Mouse (Mus musculus): ENCODE measurements around the gene Aars2. TPM values are rescaled to one million over a fixed set of nuclear protein-coding genes. Genes with fewer than 3 reads are reported as not detected.
A peak's percentile ranks its signal among the peaks of the same experiment; 100 is the strongest.

Aars2 gene
- polyA plus RNA-seq, 1 experiment from 2014 or later, result 19.9 TPM

DNA sequence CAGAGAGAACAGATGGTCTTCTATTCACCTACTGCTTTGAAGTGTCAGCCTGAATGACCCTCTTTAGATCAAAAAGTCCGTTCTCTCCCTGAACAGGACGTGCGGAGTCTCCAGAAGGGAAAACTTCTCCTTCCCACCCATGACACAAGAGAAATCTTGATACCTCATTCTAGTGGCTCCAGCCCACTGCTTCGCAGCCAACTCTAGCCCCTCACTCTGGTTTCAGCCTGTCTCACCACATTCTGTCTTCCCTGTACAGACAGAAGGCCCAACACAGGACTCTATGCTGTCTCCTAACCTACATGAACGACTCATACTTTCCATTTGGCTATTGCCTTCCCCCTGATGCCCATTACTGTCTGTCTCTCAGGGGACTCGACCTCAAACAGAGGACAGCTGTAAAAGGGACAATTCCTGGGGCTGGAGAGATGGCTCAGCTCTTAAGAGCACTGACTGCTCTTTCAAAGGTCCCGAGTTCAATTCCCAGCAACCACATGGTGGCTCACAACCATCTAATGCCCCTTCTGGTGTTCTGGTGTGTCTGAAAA, 44.7 kb downstream of the Aars2 start:
- Histone ChIP-seq H3K9me3 (ENCODE audit: control insufficient read depth, low read length) (no peaks in the 10 kb centered on the region), H3K36me3 (ENCODE audit: control insufficient read depth, insufficient read depth, low read length) (no peaks in the 10 kb centered on the region), H3K4me1 (replicated peaks; ENCODE audit: control insufficient read depth, insufficient read depth, low read length) (peaks cover 19% of the 10 kb centered on the region), H3K9ac (ENCODE audit: low read length) (no peak overlapping the region), H3K27ac (ENCODE audit: low read length) (no peak overlapping the region), H3K27me3 (ENCODE audit: control insufficient read depth, insufficient read depth, low read depth, low read length) (peaks cover 41% of the 10 kb centered on the region), H3K4me3 (ENCODE audit: low read length) (no peak overlapping the region), H3K4me2 (ENCODE audit: low read depth, low read length) (no peak overlapping the region)
- 53% methylated on average over 7 of the region's 7 CpGs for WGBS
- no peak for ATAC-seq (ENCODE audit: low read depth)

DNA sequence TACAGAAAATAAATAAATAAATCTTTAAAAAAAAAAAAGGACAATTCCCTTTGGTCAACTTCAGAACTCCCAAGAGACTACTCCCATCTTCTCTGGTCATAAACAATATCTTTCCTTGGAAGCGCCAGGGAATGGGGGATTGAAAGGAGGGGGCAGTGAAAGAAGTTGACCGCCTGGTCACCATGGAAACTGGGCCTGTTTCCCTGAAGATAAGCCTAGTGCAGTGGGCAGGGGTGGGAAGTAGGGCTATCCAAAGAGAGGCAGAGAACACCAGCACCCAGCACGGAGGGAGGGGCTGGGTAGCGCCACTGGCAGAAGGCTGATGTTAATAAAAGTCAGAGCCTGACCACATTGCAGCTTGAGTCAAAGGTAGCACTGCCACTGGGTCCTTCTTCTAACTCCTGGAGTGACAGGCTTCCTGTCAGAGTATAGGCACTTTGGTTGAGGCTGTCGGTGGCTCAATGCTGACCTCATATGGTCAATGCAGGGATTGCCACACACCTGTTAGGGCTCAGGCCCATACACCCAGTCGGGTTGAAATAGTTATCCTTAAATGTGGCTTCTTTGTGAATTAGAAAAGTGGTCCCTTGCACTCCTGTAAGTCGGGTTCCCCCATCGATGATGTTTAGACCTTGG, 45.3 kb downstream of the Aars2 start:
- H3K27ac ChIP-seq (ENCODE audit: low read length), result no peak overlapping the region
- H3K36me3 ChIP-seq (ENCODE audit: control insufficient read depth, insufficient read depth, low read length), result no peaks in the 10 kb centered on the region
- peaks cover 19% of the 10 kb centered on the region for H3K4me1 ChIP-seq (replicated peaks; ENCODE audit: control insufficient read depth, insufficient read depth, low read length)
- H3K4me3 ChIP-seq (ENCODE audit: low read length), result no peak overlapping the region
- H3K9ac ChIP-seq (ENCODE audit: low read length), result no peak overlapping the region
- 6% methylated on average over 8 of the region's 8 CpGs for WGBS
- no peaks in the 10 kb centered on the region for H3K9me3 ChIP-seq (ENCODE audit: control insufficient read depth, low read length)
- H3K4me2 ChIP-seq (ENCODE audit: low read depth, low read length), result no peak overlapping the region
- no peak for ATAC-seq (ENCODE audit: low read depth)
- peaks cover 39% of the 10 kb centered on the region for H3K27me3 ChIP-seq (ENCODE audit: control insufficient read depth, insufficient read depth, low read depth, low read length)

DNA sequence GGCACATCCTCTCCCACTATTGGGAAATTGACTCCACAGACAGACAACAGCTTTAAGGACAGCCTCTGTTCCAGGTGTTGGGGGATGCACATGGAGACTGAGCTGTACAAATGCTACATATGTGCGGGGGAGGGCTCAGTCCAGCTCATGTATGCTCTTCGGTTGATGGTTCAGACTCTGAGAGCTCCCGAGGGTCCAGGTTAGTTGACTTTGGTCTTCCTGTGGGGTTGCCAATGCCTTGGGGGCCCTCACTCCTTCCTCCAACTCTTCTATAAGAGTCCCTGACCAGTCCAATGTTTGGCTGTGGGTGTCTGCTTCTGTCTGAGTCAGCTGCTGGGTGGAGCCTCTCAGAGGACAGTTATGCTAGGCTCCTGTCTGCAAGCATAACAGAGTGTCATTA, 46.4 kb downstream of the Aars2 start:
- no peak for ATAC-seq (ENCODE audit: low read depth)
- no peak overlapping the region for H3K9ac ChIP-seq (ENCODE audit: low read length)
- H3K4me3 ChIP-seq (ENCODE audit: low read length), result no peak overlapping the region
- peaks cover 19% of the 10 kb centered on the region for H3K4me1 ChIP-seq (replicated peaks; ENCODE audit: control insufficient read depth, insufficient read depth, low read length)
- H3K36me3 ChIP-seq (ENCODE audit: control insufficient read depth, insufficient read depth, low read length), result no peaks in the 10 kb centered on the region
- H3K9me3 ChIP-seq (ENCODE audit: control insufficient read depth, low read length), result no peaks in the 10 kb centered on the region
- no peak overlapping the region for H3K4me2 ChIP-seq (ENCODE audit: low read depth, low read length)
- H3K27me3 ChIP-seq (ENCODE audit: control insufficient read depth, insufficient read depth, low read depth, low read length), result peaks cover 34% of the 10 kb centered on the region
- H3K27ac ChIP-seq (ENCODE audit: low read length), result no peak overlapping the region
- 83% methylated on average over 3 of the region's 3 CpGs for WGBS

DNA sequence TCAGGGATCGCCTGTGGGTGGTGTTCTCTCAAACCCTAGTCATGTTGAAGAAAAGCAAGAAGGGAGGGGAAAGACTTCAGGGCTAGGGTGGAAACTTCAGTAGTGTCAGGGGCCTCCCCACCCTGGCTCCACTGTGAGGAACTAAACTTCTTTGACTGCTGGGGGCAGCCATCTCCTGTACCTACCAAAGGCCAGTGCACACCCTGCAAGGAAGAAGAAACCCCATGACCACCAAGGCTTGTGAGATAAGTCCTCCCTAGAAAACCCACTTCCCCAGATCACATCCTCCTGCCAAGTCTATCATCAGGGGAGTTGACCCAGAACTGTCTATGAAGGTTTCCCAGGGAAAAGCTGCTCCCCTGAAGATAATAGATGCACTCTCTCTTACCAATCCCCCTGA, 47.8 kb downstream of the Aars2 start:
- H3K4me2 ChIP-seq (ENCODE audit: low read depth, low read length), result no peak overlapping the region
- H3K27me3 ChIP-seq (ENCODE audit: control insufficient read depth, insufficient read depth, low read depth, low read length), result peaks cover 24% of the 10 kb centered on the region
- H3K9me3 ChIP-seq (ENCODE audit: control insufficient read depth, low read length), result no peaks in the 10 kb centered on the region
- no peak for ATAC-seq (ENCODE audit: low read depth)
- WGBS, result 43% methylated on average over 1 of the region's 1 CpGs
- no peak overlapping the region for H3K9ac ChIP-seq (ENCODE audit: low read length)
- no peaks in the 10 kb centered on the region for H3K36me3 ChIP-seq (ENCODE audit: control insufficient read depth, insufficient read depth, low read length)
- H3K4me3 ChIP-seq (ENCODE audit: low read length), result no peak overlapping the region
- no peak overlapping the region for H3K27ac ChIP-seq (ENCODE audit: low read length)
- H3K4me1 ChIP-seq (replicated peaks; ENCODE audit: control insufficient read depth, insufficient read depth, low read length), result peaks cover 16% of the 10 kb centered on the region

DNA sequence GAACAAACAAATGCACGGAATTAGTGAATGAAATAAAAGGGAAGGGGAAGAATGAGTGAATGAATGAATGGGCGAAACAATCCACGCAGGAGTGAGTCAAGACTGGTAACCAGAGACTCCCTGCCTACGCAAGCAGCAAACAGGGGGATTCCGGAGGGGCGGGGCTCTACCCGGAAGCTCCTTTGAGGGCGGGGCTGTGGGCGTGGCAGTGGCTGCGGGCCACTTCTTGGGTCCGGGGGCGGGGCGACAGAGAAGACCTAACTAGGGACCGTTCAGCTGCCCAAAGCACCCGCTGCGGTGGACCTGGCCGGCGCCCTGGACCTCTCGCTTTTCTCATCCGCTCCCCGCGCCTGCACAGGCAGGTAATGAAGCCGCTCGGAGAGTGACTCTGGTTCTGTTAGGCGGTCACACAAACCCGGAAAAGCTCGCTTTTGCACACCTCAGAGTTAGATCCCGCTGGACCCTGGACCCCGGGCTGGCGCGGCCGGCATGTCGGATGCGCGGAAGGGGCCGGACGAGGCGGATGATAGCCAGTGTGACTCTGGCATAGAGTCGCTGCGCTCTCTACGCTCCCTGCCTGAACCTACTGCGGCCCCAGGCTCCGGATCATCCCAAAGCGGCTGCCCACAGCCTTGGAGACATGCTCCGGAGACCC, 48.9 kb downstream of the Aars2 start, which contains the start of gene Nfkbie:
Gene Nfkbie (plus strand): TSS at position 252 of the 655 bp plus-strand sequence.
- H3K27ac ChIP-seq (ENCODE audit: low read length), result no peak within 1 kb of the TSS
- ATAC-seq (ENCODE audit: low read depth), result peak; percentile 91
- H3K4me3 ChIP-seq (ENCODE audit: low read length), result peak within 1 kb of the TSS; percentile 71
- H3K36me3 ChIP-seq (ENCODE audit: control insufficient read depth, insufficient read depth, low read length), result no peaks in the 10 kb centered on the region
- no peaks in the 10 kb centered on the region for H3K9me3 ChIP-seq (ENCODE audit: control insufficient read depth, low read length)
- H3K9ac ChIP-seq (ENCODE audit: low read length), result peak within 1 kb of the TSS; percentile 73
- peaks cover 9% of the 10 kb centered on the region for H3K4me1 ChIP-seq (replicated peaks; ENCODE audit: control insufficient read depth, insufficient read depth, low read length)
- peaks cover 20% of the 10 kb centered on the region for H3K27me3 ChIP-seq (ENCODE audit: control insufficient read depth, insufficient read depth, low read depth, low read length)
- under 1% methylated on average over 45 of the region's 45 CpGs for WGBS
- H3K4me2 ChIP-seq (ENCODE audit: low read depth, low read length), result peak within 1 kb of the TSS; percentile 98

DNA sequence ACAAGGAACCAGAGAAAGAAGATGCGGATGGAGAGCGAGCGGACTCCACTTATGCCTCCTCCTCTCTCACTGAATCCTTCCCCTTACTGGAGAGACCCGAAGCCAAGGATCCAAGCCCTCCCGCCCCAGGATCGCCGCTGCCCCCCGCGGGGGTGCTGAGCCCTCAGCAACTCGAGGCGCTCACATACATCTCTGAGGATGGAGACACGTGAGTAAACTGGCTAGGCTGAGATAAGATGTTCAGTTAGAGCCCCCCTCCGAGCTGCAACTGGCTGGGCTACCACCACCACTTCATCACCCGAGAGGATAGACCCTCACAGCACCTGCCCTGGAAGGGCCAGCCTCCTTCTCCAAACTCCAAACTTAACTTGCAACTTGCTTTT, 49.5 kb downstream of the Aars2 start:
- no peak for ATAC-seq (ENCODE audit: low read depth)
- Histone ChIP-seq H3K4me2 (ENCODE audit: low read depth, low read length) (peak overlapping the region; percentile 98), H3K36me3 (ENCODE audit: control insufficient read depth, insufficient read depth, low read length) (no peaks in the 10 kb centered on the region), H3K9ac (ENCODE audit: low read length) (peak overlapping the region; percentile 73), H3K4me3 (ENCODE audit: low read length) (peak overlapping the region; percentile 71), H3K27ac (ENCODE audit: low read length) (no peak overlapping the region), H3K9me3 (ENCODE audit: control insufficient read depth, low read length) (no peaks in the 10 kb centered on the region), H3K27me3 (ENCODE audit: control insufficient read depth, insufficient read depth, low read depth, low read length) (peaks cover 15% of the 10 kb centered on the region), H3K4me1 (replicated peaks; ENCODE audit: control insufficient read depth, insufficient read depth, low read length) (peaks cover 9% of the 10 kb centered on the region)
- 1% methylated on average over 14 of the region's 14 CpGs for WGBS

DNA sequence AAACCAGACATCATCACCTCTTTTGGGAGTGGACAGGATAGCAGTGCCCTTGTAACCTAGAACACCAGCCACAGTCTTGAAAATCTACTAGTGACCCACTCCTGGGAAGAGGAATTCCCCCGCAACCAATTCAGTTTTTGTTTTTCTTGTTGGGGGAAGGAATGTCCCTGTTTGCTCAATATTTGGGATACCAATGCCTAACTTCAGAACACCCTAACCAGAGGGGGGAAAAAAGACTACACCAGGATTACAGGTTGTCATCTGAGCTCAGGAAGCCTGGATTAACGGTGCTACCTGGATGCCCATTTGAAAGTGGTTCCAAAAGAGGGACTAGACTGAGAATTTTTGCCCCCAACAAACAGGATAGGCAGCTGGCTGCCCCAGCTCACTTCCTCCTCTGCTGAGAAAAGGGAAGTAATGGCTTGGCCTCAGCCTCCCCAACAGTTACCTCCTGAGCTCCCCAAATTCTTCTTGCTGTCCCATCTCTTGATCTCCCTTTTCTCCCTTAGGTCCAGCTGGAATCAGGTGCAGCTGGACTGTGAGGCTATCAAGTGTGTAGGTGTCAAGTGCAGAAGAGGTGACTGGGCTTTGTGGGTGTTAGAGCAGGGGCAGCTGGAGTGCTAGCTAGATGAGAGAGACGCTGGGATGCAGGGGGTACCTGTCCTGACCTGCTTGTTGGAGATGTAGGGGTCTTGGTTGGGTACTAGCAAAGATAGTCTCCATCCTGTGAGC, 50.0 kb downstream of the Aars2 start:
- Histone ChIP-seq H3K27me3 (ENCODE audit: control insufficient read depth, insufficient read depth, low read depth, low read length) (peaks cover 14% of the 10 kb centered on the region), H3K4me3 (ENCODE audit: low read length) (peak overlapping the region; percentile 71; the same call in 1 of the 2 replicates), H3K9ac (ENCODE audit: low read length) (no peak overlapping the region), H3K27ac (ENCODE audit: low read length) (no peak overlapping the region), H3K9me3 (ENCODE audit: control insufficient read depth, low read length) (no peaks in the 10 kb centered on the region), H3K4me2 (ENCODE audit: low read depth, low read length) (peak overlapping the region; percentile 98), H3K4me1 (replicated peaks; ENCODE audit: control insufficient read depth, insufficient read depth, low read length) (peaks cover 9% of the 10 kb centered on the region), H3K36me3 (ENCODE audit: control insufficient read depth, insufficient read depth, low read length) (no peaks in the 10 kb centered on the region)
- WGBS, result 58% methylated on average over 3 of the region's 3 CpGs
- ATAC-seq (ENCODE audit: low read depth), result no peak

DNA sequence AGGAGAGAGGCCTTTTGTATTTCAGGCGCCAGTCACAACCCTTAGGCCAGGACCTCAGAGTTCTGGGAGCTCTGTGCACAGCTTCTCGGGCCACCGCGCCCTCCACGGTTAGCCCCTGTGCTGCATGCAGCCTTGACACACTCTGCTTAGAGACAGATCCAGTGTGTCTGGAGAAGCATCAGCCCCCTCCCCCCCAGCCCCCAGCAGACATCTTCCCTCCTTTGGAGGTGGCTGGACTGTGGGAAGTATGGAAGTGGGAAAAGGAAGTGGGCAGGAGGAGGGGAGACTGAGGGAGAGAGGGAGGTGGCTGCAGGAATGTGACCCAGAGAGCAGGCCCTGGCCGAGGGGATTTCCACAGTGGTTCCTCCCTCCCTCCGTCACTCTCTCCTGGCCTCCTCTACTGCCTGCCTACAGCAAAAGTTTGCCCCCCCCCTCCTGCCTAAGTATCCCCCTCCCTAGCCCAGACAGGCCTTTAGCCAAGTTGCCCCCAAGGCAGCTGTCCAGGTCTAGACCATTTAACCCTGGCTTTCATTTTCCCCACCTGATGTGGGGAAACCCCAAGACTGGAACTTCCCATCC, 50.7 kb downstream of the Aars2 start:
- ATAC-seq (ENCODE audit: low read depth), result no peak
- Histone ChIP-seq H3K4me2 (ENCODE audit: low read depth, low read length) (0 out of 2 replicates have a peak overlapping the region, but pooled peaks have one; percentile 12), H3K27ac (ENCODE audit: low read length) (no peak overlapping the region), H3K9me3 (ENCODE audit: control insufficient read depth, low read length) (no peaks in the 10 kb centered on the region), H3K36me3 (ENCODE audit: control insufficient read depth, insufficient read depth, low read length) (no peaks in the 10 kb centered on the region), H3K27me3 (ENCODE audit: control insufficient read depth, insufficient read depth, low read depth, low read length) (peaks cover 14% of the 10 kb centered on the region), H3K4me3 (ENCODE audit: low read length) (0 out of 2 replicates have a peak overlapping the region, but pooled peaks have one; percentile 3), H3K4me1 (replicated peaks; ENCODE audit: control insufficient read depth, insufficient read depth, low read length) (peaks cover 6% of the 10 kb centered on the region; the same call in 1 of the 2 replicates), H3K9ac (ENCODE audit: low read length) (no peak overlapping the region)
- WGBS, result 61% methylated on average over 7 of the region's 7 CpGs
